Mouse (Mus musculus) megakaryocyte progenitor cell, adult 5-6 weeks (primary cell): ENCODE results near the gene Sdr42e1. TPM values are rescaled to one million over a fixed set of nuclear protein-coding genes. Genes with fewer than 3 reads are reported as not detected.

Experiments used
- ATAC-seq: replicated peaks from 2 replicates; pipeline ENCODE4 v1.8.0; 2016; ENCODE audit warnings: mild to moderate bottlenecking, moderate TSS enrichment, inconsistent platforms; ENCODE audit not compliant: poor library complexity
- total RNA-seq, 2 experiments: library from RNA; stranded (forward) in 1 of 2; stranded (reverse) in 1 of 2; fragments of 157-497, 149-512 nt in 1 of 2; fragments of 200-1000 nt in 1 of 2; gene quantifications; 2 replicates each; pipeline versions ENCODE4 v1.2.3 to v1.2.4; 2015 to 2017

The Sdr42e1 gene
- total RNA-seq, 2 experiments from 2014 or later, result 3.4 to 5.1 TPM

- ATAC-seq, result no peak
Observed at GRCm38 (mm10) chr8:117667349-117668124, 6.0 kb downstream of the Sdr42e1 start.

GRCm38 (mm10) chr8:117660358-117661031 lies 13.0 kb downstream of the Sdr42e1 start:
- 0 out of 2 replicates have a peak, but pooled peaks have one; percentile 14 for ATAC-seq

DNA sequence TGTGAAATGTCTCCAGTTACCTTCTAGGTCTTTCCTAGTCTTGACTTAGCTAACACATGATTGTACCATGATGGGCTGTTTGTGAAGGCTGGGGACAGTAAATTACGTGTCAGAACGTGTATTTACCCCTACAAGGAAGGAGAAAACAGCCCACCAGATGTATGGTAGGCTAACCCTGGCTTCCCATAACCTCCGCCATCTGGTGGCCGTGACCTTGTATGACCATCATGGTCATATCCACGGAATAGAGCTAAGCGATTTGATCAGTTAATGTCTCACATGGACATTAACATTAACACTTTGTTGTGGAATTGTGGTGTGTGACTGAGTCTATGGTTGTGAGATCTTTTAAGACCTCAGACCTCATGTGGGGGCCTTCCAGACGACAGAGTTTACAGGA lies 14.5 kb downstream of the Sdr42e1 start:
- peak; percentile 46 for ATAC-seq

- ATAC-seq, result no peak
Observed at GRCm38 (mm10) chr8:117652318-117652717, 21.2 kb downstream of the Sdr42e1 start.

- no peak for ATAC-seq
Observed at GRCm38 (mm10) chr8:117646440-117646839, 27.0 kb downstream of the Sdr42e1 start.

DNA sequence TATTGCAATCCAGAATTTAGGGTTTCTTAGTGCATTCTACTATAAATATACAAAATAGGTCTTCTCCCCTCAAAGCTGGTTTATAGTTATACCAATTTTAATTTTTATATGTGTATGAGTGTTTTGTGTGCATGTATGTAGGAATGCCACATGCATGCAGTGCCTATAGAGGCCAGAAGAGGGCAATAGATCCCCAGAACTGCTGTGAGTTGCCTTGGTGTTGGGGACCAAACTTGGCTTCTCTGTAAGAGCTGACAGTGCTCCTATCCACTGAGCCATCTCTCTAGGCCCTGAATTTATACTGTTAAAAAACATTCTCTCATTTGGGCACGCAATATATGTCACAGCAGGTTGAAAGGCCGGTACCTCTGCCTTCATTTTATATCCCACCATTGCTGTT lies 27.5 kb downstream of the Sdr42e1 start:
- ATAC-seq, result peak; percentile 86

- no peak for ATAC-seq
Observed at GRCm38 (mm10) chr8:117645486-117645885, 28.0 kb downstream of the Sdr42e1 start.

DNA sequence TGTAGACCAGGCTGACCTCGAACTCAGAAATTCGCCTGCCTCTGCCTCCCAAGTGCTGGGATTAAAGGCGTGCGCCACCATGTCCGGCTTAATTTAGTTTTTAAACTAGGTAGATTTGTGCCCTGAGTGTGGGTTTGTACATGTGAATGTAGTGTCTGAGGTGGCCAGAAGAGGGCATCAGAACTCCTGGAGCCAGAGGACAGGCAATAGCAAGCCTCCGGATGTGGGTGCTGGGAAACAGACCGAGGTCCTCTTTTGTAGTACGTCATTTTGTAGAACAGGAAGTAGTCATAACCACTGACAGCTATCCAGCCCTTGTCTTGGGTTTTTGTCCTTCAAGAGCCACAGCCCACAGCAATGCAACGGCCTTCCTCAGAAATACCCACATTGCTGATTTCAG lies 33.9 kb downstream of the Sdr42e1 start:
- 0 out of 2 replicates have a peak, but pooled peaks have one; percentile 23 for ATAC-seq

DNA sequence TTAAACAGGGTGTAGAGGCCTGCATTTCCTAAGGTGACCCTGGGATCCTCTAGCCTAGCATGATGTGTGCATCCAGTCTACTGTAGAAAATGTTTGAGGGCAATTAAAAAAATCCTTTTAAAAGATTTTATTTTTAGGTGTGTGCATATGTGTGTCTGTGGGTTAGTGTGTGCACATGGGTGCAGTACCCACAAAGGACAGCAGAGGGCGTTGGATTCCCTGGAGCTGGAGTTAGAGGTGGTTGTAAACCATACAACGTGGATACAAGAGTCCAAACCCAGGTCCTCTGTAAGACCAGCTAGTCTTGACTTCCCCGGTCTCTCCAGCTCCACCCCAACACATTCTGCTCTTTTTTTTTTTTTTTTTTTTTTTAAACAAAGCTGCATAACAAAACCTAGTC lies 36.0 kb downstream of the Sdr42e1 start:
- ATAC-seq, result no peak

- no peak for ATAC-seq
Observed at GRCm38 (mm10) chr8:117634406-117634805, 39.1 kb downstream of the Sdr42e1 start.

DNA sequence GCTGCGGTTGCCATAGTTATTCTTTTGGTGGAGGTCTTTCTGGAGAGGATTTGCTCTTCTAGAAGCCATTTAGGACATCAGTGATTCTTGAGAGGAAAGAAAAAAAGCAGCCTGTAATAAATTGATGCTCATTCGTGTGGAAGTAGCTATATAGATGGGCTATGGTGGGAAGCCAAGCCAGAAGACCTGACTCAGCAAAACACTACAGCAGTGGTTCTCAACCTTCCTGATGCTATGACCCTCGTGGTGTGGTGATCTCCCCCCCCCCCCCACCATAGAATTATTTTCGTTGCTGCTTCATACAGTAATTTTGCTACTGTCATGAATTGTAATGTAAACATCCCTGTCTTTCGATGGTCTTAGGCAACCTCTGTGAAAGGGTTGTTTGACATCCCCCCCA lies 41.0 kb downstream of the Sdr42e1 start:
- no peak for ATAC-seq

DNA sequence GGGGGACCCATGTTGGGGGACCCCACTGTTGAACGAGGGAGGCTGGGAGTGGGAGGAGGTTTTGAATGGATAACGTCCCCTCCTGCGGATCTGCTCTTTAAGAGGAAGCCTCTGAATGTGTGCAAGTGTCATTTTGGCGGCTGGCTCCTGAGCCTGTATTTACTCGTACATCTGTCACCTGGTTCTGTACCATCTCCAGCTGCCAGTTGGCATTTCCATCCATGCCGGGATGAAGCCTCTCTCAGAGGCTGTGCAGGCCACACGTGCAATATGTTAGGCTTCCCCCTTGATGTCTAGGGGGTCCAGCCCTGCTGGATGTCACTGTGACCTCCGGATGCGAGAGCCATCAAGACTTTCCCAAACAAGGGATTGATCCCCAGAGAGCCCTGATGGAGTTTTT lies 46.4 kb downstream of the Sdr42e1 start:
- no peak for ATAC-seq

DNA sequence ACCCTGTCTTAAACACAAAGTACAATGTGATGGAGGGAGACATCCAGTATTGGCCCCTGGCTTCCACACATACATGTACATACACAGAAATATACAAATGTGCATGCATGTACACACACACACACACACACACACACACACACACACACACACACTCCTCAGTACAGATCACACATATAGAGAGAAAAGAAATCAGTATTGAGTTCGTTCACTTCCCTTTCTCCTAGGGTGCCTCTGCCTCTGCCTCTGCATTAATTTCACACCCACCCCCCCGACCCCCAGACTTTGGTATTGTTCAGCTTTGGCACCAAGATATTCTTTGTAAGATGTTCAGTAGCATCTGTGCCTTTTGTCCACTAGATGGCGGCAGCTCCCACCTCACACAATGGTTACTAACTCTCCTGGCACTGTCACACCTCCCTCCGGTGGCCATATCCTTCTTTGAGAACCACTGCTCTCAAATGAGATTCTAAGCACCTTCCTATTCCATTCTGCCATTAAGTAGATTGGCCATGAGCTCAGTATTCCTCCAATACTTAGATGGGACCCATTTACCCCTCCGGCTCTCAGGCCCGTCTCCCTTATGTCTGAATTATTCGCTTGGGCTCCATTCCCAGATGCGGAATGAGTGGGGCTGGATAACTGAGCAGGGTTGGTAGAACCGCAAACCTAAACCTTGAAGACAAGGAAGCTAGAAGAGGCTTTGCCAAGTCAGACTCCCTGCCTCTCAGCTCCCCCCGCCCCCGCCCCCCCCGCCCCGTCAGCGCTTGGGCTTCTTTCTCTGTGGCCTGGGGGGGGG lies 47.2 kb downstream of the Sdr42e1 start:
- ATAC-seq, result peak; percentile 96

GRCm38 (mm10) chr8:117612861-117613260 lies 60.6 kb downstream of the Sdr42e1 start:
- ATAC-seq, result no peak

Other genes starting within 250 kb of the Sdr42e1 start
- 47.8 and 52.7 TPM in 2 replicates for gene Plcg2, start 175.4 kb downstream of the Sdr42e1 start, total RNA-seq (2015)
- 72.8 and 72.9 TPM in 2 replicates for gene Plcg2, start 175.4 kb downstream of the Sdr42e1 start, total RNA-seq (2017)
- gene Hsd17b2, start 28.2 kb upstream of the Sdr42e1 start, total RNA-seq (2015), result not detected in 2 replicates
- not detected in 2 replicates for gene Hsd17b2, start 28.2 kb upstream of the Sdr42e1 start, total RNA-seq (2017)
- 67.2 and 69.9 TPM in 2 replicates for gene Mphosph6, start 128.3 kb upstream of the Sdr42e1 start, total RNA-seq (2015)
- gene Mphosph6, start 128.3 kb upstream of the Sdr42e1 start, total RNA-seq (2017), result 46.5 and 47.4 TPM in 2 replicates